In genomic region chr1:82289990-82290681, GRCm38 (mm10) we compare ENCODE assay signal across 8 mouse cellular contexts. TPM values are rescaled to one million over a fixed set of nuclear protein-coding genes. Genes with fewer than 3 reads are reported as not detected.
A peak's percentile ranks its signal among the peaks of the same experiment; 100 is the strongest.
DNase-seq lines count a peak whose midpoint lies in the region; ATAC-seq and TF ChIP-seq lines count a peak whose summit lies in the region.

No protein-coding gene starts in this region.

- peak; percentile 68 for DNase-seq in adrenal gland, adult 2 months
- DNase-seq in cerebellum, postnatal 14 days, result peak; percentile 66 to 74
- peak; percentile 73 for DNase-seq in gastrocnemius, adult 2 months
- peak; percentile 79 to 80 for DNase-seq in left cerebral cortex, postnatal 25 days (ENCODE audit: low spot score in 2 of 2)
- peak in 1 of 2 experiments; percentile 14 for DNase-seq in spleen, adult 2 months (ENCODE audit: low read depth in 1 of 2, low spot score in 2 of 2)
- DNase-seq in natural killer cell, adult 2 months (ENCODE audit: low spot score in 2 of 2), result no peak

- no peaks in the 10 kb centered on the region for H3K27me3 ChIP-seq in hindbrain, embryonic 16.5 days (replicated peaks; ENCODE audit: control insufficient read depth, insufficient read depth, low read length)
- no peaks in the 10 kb centered on the region for H3K27me3 ChIP-seq in midbrain, embryonic 12.5 days
- H3K27me3 ChIP-seq in spleen, adult 2 months (ENCODE audit: control insufficient read depth, insufficient read depth, low read length), result peaks cover 20% of the 10 kb centered on the region

- H3K9me3 ChIP-seq in hindbrain, embryonic 16.5 days (ENCODE audit: control insufficient read depth, low read length), result no peaks in the 10 kb centered on the region
- no peaks in the 10 kb centered on the region for H3K9me3 ChIP-seq in midbrain, embryonic 12.5 days

- peak overlapping the region; percentile 96 for H3K9ac ChIP-seq in hindbrain, embryonic 16.5 days (ENCODE audit: low read depth, low read length)
- peak overlapping the region; percentile 83 for H3K9ac ChIP-seq in midbrain, embryonic 12.5 days (replicated peaks)

- TF ChIP-seq POLR2A in spleen, adult 2 months (IDR thresholded peaks at IDR 0.05; ENCODE audit: low read depth, low read length), result no peak

- peak overlapping the region; percentile 83 for H3K4me2 ChIP-seq in hindbrain, embryonic 16.5 days (ENCODE audit: low read length)
- H3K4me2 ChIP-seq in midbrain, embryonic 12.5 days (replicated peaks), result peak overlapping the region; percentile 89

- H3K4me3 ChIP-seq in gastrocnemius, adult 2 months, result peak overlapping the region; percentile 82
- peak overlapping the region; percentile 79 for H3K4me3 ChIP-seq in hindbrain, embryonic 16.5 days (ENCODE audit: low read length)
- H3K4me3 ChIP-seq in midbrain, embryonic 12.5 days, result peak overlapping the region; percentile 73
- H3K4me3 ChIP-seq in spleen, adult 2 months (ENCODE audit: extremely low read depth, insufficient read depth, insufficient read length), result peak overlapping the region; percentile 71

- H3K36me3 ChIP-seq in hindbrain, embryonic 16.5 days (ENCODE audit: control insufficient read depth, insufficient read depth, low read length), result peaks cover 7% of the 10 kb centered on the region; the same call in 1 of the 2 replicates
- H3K36me3 ChIP-seq in midbrain, embryonic 12.5 days, result peaks cover 14% of the 10 kb centered on the region
- no peaks in the 10 kb centered on the region for H3K36me3 ChIP-seq in spleen, adult 2 months (ENCODE audit: control insufficient read depth, insufficient read depth, low read length)

- peak; percentile 28; the same call in 1 of the 2 replicates for TF ChIP-seq CTCF in gastrocnemius, adult 2 months (IDR thresholded peaks at IDR 0.05)
- TF ChIP-seq CTCF in spleen, adult 2 months (IDR thresholded peaks at IDR 0.05; ENCODE audit: extremely low read depth, insufficient read depth, insufficient read length, insufficient replicate concordance), result no peak

- intact Hi-C loops in gastrocnemius, adult 2 months (cut with DNase I), result loop anchor here (2.0 to 5.0 kb wide), 9 partner anchors 88 to 698 kb away; no protein-coding TSS in a partner anchor
- intact Hi-C loops in left cerebral cortex, postnatal 25 days (cut with DNase I), result loop anchor here (2.0 to 10.0 kb wide), 5 partner anchors 142 to 695 kb away; no protein-coding TSS in a partner anchor

- H3K27ac ChIP-seq in gastrocnemius, adult 2 months, result peak overlapping the region; percentile 96
- peak overlapping the region; percentile 99 for H3K27ac ChIP-seq in hindbrain, embryonic 16.5 days (ENCODE audit: low read depth, low read length)
- H3K27ac ChIP-seq in midbrain, embryonic 12.5 days (replicated peaks), result peak overlapping the region; percentile 97
- no peak overlapping the region for H3K27ac ChIP-seq in spleen, adult 2 months (ENCODE audit: insufficient read depth, low read length)

- peaks cover 43% of the 10 kb centered on the region for H3K4me1 ChIP-seq in hindbrain, embryonic 16.5 days (ENCODE audit: control insufficient read depth, insufficient read depth, low read depth, low read length)
- H3K4me1 ChIP-seq in midbrain, embryonic 12.5 days, result peaks cover 59% of the 10 kb centered on the region
- H3K4me1 ChIP-seq in spleen, adult 2 months (ENCODE audit: control insufficient read depth, insufficient read depth, insufficient read length), result peaks cover 3% of the 10 kb centered on the region; the same call in 1 of the 2 replicates

- WGBS in hindbrain, embryonic 16.5 days, result under 1% methylated on average over 45 of the region's 45 CpGs
- WGBS in midbrain, embryonic 12.5 days, result under 1% methylated on average over 45 of the region's 45 CpGs
- 3% methylated on average over 45 of the region's 45 CpGs for WGBS in spleen, adult 2 months

- ATAC-seq in hindbrain, embryonic 16.5 days, result peak; percentile 5; the same call in 1 of the 2 replicates
- ATAC-seq in midbrain, embryonic 12.5 days (ENCODE audit: low FRiP score, low read depth), result peak; percentile 0

RNA-seq across cellular contexts. Expression of gene Irs1, which starts 1.1 kb away (rescaled TPM):
- total RNA-seq in adrenal gland, adult 2 months (2021), result 10 to 100 TPM in 1 of 2 experiments, 1 to 10 TPM in 1; 9.6 to 15.6 TPM
- 7.2 and 7.5 TPM in 2 replicates for polyA plus RNA-seq in adrenal gland, adult 2 months (2012; rRNA removed)
- total RNA-seq in gastrocnemius, adult 2 months (2021), result 10 to 100 TPM; 73.9 to 90.0 TPM
- polyA plus RNA-seq in hindbrain, embryonic 16.5 days (2015; fragmentation: Nextera tagmentation; extraction: Ambion mirVana), result 7.2 and 9.6 TPM in 2 replicates
- total RNA-seq in left cerebral cortex, postnatal 25 days (2021), result 10 to 100 TPM; 17.3 to 17.4 TPM
- 11.5 and 11.7 TPM in 2 replicates for polyA plus RNA-seq in midbrain, embryonic 12.5 days (2016; fragmentation: Nextera tagmentation; extraction: Ambion mirVana)
- polyA plus RNA-seq in spleen, adult 2 months (2012; rRNA removed), result 1.3 and 1.7 TPM in 2 replicates

RNA-seq across cellular contexts. Expression of gene Rhbdd1, which starts 26.1 kb away (rescaled TPM):
- 10 to 100 TPM; 32.5 to 37.2 TPM for total RNA-seq in adrenal gland, adult 2 months (2021)
- 13.4 and 15.4 TPM in 2 replicates for polyA plus RNA-seq in adrenal gland, adult 2 months (2012; rRNA removed)
- 1 to 10 TPM; 8.4 to 8.5 TPM for total RNA-seq in gastrocnemius, adult 2 months (2021)
- 3.8 and 4.5 TPM in 2 replicates for polyA plus RNA-seq in hindbrain, embryonic 16.5 days (2015; fragmentation: Nextera tagmentation; extraction: Ambion mirVana)
- 1 to 10 TPM; 6.3 to 7.1 TPM for total RNA-seq in left cerebral cortex, postnatal 25 days (2021)
- 9.0 and 10.2 TPM in 2 replicates for polyA plus RNA-seq in midbrain, embryonic 12.5 days (2016; fragmentation: Nextera tagmentation; extraction: Ambion mirVana)
- 6.3 and 7.4 TPM in 2 replicates for polyA plus RNA-seq in spleen, adult 2 months (2012; rRNA removed)

RNA-seq across cellular contexts. Expression of gene Gm9747, which starts 57.2 kb away (rescaled TPM):
- total RNA-seq in adrenal gland, adult 2 months (2021), result not detected
- not detected in 2 replicates for polyA plus RNA-seq in adrenal gland, adult 2 months (2012; rRNA removed)
- total RNA-seq in gastrocnemius, adult 2 months (2021), result not detected
- polyA plus RNA-seq in hindbrain, embryonic 16.5 days (2015; fragmentation: Nextera tagmentation; extraction: Ambion mirVana), result 27.2 and 33.1 TPM in 2 replicates
- not detected for total RNA-seq in left cerebral cortex, postnatal 25 days (2021)
- polyA plus RNA-seq in midbrain, embryonic 12.5 days (2016; fragmentation: Nextera tagmentation; extraction: Ambion mirVana), result 24.9 and 26.4 TPM in 2 replicates
- polyA plus RNA-seq in spleen, adult 2 months (2012; rRNA removed), result not detected in 2 replicates

Comparison
In these comparisons a context has a peak if more than half of its experiments do, and no peak if none do; other contexts are left out.
1. DNase-seq: peak in adrenal gland, adult 2 months (single experiment), cerebellum, postnatal 14 days (2 of 2), gastrocnemius, adult 2 months (single experiment) and left cerebral cortex, postnatal 25 days (2 of 2); none in natural killer cell, adult 2 months (0 of 2).
2. RNA of gene Gm9747, which starts 57.2 kb away (polyA plus RNA-seq): 27.2 to 33.1 TPM in hindbrain, embryonic 16.5 days and 24.9 to 26.4 TPM in midbrain, embryonic 12.5 days; not detected in adrenal gland, adult 2 months and not detected in spleen, adult 2 months; every median in the first group is over 10 times any median in the second.
3. Peak in every context shown above with its lines, with median percentiles within 50 percentile points of each other: H3K4me3 ChIP-seq.